Mouse (Mus musculus) erythroblast, embryonic 14.5 days (primary cell): ENCODE results near the gene Hmox1.

ENCODE experiments used
- GATA1 ChIP-seq: IDR thresholded peaks from 2 replicates; pipeline ENCODE4 v1.6.1; 2012; ENCODE audit warnings: low read length, inconsistent platforms, mixed read lengths
- TAL1 ChIP-seq: IDR thresholded peaks from 3 replicates; pipeline ENCODE4 v1.6.1; 2012; ENCODE audit warnings: low read length, inconsistent platforms, mixed read lengths

DNA sequence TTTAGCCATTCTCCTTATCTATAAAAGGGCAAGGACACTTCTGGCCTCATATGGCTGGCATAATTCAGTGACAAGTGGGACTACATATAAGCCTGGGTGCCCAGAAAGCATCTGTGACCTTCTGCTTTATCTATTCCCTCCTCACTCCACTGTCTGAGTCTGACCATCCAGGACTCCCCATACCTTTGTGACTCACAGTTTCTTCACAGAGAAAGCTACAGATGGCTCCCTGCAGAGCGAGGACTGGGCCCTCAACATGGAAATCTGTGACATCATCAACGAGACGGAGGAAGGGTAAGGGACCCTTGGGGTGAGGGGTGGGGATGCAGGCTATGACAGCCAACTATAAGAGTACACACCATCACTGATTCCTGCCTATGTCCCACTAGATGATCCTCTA is 45.6 kb upstream of the Hmox1 start:
- TF ChIP-seq GATA1 (no peak), TAL1 (no peak)
